Mouse (Mus musculus): ENCODE results near the gene Mrps31. TPM values are rescaled to one million over a fixed set of nuclear protein-coding genes. Genes with fewer than 3 reads are reported as not detected.

Gene Mrps31
- total and polyA plus RNA-seq, 3 experiments = 22.0 to 53.7 (median 30.0) TPM

Other genes starting within 250 kb of the Mrps31 start
- 4.0 and 4.7 TPM in 2 replicates for gene Nek3, start 244.9 kb upstream of the Mrps31 start, total RNA-seq (2012; rRNA removed)
- gene Nek3, start 244.9 kb upstream of the Mrps31 start, total RNA-seq (2014; rRNA removed) = 4.1 and 4.4 TPM in 2 replicates
- gene Nek3, start 244.9 kb upstream of the Mrps31 start, polyA plus RNA-seq (2012; ENCODE audit: insufficient read length, low read depth) = 3.3 and 3.4 TPM in 2 replicates
- 19.5 and 24.7 TPM in 2 replicates for gene Ckap2, start 225.5 kb upstream of the Mrps31 start, total RNA-seq (2012; rRNA removed)
- 48.8 and 53.2 TPM in 2 replicates for gene Ckap2, start 225.5 kb upstream of the Mrps31 start, total RNA-seq (2014; rRNA removed)
- 31.3 and 36.4 TPM in 2 replicates for gene Ckap2, start 225.5 kb upstream of the Mrps31 start, polyA plus RNA-seq (2012; ENCODE audit: insufficient read length, low read depth)
- 17.8 and 21.2 TPM in 2 replicates for gene Vps36, start 218.6 kb upstream of the Mrps31 start, total RNA-seq (2012; rRNA removed)
- 24.7 and 25.9 TPM in 2 replicates for gene Vps36, start 218.6 kb upstream of the Mrps31 start, total RNA-seq (2014; rRNA removed)
- 43.1 and 46.5 TPM in 2 replicates for gene Vps36, start 218.6 kb upstream of the Mrps31 start, polyA plus RNA-seq (2012; ENCODE audit: insufficient read length, low read depth)
- gene Thsd1, start 184.0 kb upstream of the Mrps31 start, total RNA-seq (2012; rRNA removed) = 0.30 and 0.34 TPM in 2 replicates
- 0.12 and 0.26 TPM in 2 replicates for gene Thsd1, start 184.0 kb upstream of the Mrps31 start, total RNA-seq (2014; rRNA removed)
- 0.75 and 0.83 TPM in 2 replicates for gene Thsd1, start 184.0 kb upstream of the Mrps31 start, polyA plus RNA-seq (2012; ENCODE audit: insufficient read length, low read depth)
- gene Tpte, start 127.9 kb upstream of the Mrps31 start, total RNA-seq (2012; rRNA removed) = not detected in 2 replicates
- not detected in 2 replicates for gene Tpte, start 127.9 kb upstream of the Mrps31 start, total RNA-seq (2014; rRNA removed)
- not detected in 2 replicates for gene Tpte, start 127.9 kb upstream of the Mrps31 start, polyA plus RNA-seq (2012; ENCODE audit: insufficient read length, low read depth)
- gene Slc25a15, start 12.8 kb upstream of the Mrps31 start, total RNA-seq (2012; rRNA removed) = 10.3 and 12.1 TPM in 2 replicates
- 10.1 and 10.7 TPM in 2 replicates for gene Slc25a15, start 12.8 kb upstream of the Mrps31 start, total RNA-seq (2014; rRNA removed)
- 5.6 and 6.4 TPM in 2 replicates for gene Slc25a15, start 12.8 kb upstream of the Mrps31 start, polyA plus RNA-seq (2012; ENCODE audit: insufficient read length, low read depth)